Mouse (Mus musculus) urinary bladder, postnatal 14 days (tissue): ENCODE measurements around the gene Tmc4.
A peak's percentile ranks its signal among the peaks of the same experiment; 100 is the strongest.

ENCODE experiments used
- DNase-seq: peaks from one replicate; pipeline ENCODE4 v3.0.0; 2021; ENCODE audit warnings: low spot score

Tmc4 gene

DNA sequence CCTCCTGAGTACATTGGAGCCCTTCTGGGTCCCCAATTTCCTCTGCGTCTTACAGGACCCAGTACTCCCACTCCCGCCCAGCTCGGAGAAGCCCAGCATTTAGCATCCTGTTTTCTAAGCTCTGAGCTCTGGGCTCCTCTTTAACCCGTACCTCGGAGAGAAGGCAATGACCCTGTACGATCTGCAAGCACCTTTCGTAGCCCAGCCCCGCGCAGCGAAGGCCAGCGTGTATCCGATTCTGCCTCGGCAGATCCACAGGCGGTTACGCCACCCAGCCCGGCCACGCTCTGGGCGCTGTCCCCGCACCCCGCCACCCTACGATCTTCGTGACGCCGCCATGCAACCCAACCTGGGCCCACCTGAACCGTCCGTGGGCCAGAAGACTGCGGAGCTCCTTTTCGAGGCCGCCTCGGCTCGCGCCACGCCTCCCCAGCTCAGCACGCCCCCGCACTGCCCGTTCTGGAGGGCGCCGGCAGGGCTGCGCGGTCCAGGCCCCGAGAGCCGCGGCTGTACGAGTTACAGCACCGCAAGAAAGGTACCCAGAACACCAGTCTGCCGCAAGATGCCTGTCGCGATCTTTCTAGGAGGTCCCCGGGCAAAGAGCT lies 15.1 kb upstream of the Tmc4 start, which contains the start of gene Tsen34:
TSS of gene Tsen34 (plus strand) at position 482 of the 605 bp plus-strand sequence.
- DNase-seq: no peak

DNA sequence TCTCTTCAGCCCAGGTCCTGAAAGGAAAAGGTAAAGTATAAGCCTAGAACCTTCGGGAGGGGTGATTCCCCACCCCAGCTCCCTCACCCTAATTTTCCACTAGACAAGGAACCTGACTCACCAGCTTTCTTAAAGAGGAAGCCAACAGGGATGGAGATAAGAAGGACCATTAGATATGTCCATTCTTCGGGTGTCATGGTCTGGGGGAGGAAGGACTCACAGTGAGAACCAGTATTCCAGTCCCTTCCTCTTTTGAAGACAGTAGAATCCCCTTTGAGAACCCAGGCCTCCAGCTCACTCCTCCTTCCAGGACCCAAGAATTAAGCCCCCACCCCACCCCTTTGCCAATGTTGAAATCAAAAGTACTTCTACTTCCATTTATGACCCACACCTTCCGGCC lies 14.6 kb upstream of the Tmc4 start:
- no peak for DNase-seq

DNA sequence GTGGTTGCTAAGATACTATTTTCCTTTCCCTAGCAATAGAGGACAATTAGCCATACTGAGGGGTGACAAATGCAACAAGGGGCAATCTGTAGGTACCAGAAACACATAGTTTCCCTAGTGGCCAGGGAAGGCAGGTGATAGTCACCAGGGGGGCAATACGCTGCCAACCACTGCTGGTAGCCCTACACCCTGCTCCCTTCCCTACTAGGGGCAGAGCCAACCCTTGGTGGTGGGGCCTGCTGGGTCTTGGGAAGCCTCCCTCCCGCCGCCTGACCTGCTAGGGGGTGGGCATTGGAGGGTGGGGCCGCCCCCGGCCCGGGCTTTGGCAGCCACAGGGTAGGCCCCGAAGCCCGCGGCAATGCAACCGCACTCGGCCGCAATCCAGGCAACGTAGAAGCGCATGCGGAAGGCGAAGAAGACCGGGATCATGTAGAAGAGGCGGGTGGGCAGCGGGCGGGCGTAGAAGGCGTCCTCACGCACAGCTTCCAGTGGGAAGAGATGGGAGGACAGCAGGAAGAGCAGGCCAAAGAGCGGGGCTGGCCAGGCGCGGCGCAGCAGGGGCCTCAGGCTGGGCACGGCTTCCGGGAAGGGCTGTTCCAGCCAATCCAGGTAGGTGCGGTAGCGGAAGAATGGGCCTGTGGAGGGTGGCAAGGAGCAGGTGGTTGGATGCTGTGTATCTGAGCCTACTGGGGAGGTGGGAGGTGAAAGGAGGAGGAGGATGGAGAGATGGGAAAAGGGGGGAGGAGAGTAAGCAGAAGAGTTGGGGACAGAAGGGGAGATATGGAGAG lies 8.2 kb upstream of the Tmc4 start:
- no peak for DNase-seq

DNA sequence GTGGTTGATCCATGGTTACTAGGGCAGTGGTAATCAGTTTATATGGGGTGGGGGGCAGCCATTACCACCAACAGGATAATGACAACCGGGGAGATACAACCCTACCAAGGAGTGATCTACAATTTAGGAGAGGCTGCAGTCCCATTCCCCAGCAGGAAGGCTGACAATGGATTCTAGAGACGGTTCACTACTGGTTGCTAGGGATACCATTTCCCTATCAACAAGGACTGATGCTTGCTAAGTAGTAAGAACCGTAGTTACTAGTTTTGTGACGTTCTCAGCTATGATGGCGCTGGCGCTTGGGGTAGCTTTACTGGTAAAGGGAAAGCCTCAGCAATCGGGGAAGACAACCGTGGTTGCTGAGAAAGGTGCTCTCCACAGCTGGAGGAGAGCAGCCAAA lies 7.3 kb upstream of the Tmc4 start:
- DNase-seq: no peak

GRCm38 (mm10) chr7:3683908-3684550 lies 6.7 kb upstream of the Tmc4 start:
- DNase-seq: no peak

GRCm38 (mm10) chr7:3676371-3676770 lies 982 bp downstream of the Tmc4 start:
- DNase-seq: no peak

GRCm38 (mm10) chr7:3675228-3675548 lies 2.2 kb downstream of the Tmc4 start:
- DNase-seq: no peak

DNA sequence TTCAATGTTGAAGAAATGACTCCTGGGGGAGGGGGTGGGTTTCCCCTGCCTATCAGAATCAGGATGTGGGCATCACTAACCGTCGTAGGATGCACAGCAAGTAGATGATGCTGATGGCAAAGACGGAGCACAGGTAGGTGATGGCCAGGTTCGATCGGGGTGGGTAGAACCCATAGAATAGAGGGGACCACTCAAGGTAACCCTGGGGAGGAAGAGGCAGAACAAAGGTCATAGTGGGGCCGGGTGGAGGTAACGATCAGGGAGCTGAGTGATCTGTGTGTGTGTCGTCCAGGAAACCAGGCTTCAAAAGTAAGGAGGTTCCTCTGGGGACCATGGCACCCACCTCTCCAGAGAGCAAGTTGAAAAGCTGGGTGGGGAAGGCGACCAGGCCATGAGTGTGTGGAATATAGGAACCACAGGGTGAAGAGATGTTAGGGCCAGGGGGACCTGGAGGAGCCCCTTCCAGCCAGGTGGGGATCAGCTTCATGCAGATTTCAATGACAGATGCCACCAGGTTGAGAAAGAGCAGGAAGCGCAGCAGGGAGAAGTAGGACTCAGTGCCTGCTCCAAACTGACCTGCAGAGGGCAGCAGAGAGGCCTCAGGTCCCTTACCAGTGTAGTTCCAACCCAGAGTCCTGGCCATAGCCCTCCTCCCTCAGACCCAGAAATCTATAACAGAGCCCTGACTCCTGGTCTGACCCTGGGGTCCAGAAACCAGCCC lies 2.7 kb downstream of the Tmc4 start:
- peak; percentile 91 for DNase-seq

DNA sequence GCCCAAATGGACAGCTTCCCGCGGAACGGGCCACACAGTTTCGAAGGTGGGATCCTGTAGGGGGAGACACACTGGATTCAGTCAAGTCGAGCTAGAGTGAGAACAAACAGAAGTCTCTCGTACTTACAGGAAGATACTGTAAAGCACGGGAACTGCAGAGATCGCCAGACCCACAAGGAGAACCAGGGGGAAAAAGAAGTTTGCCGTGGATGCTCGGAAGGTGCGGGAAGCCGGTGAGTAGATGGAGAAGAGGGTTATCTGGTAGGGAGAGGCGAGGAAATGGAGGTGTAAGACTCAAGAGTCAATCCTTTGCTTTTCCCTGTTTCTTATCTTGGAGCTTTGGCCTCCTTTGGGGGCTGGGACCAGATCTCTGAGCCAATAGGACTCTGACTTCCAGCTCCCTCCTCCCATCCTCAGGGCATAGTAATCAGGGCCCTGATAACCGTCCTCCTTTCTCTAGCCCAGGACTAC lies 10.4 kb downstream of the Tmc4 start:
- DNase-seq: no peak

- peak; percentile 97 for DNase-seq
These were observed 11.9 kb downstream of the Tmc4 start, which contains the start of gene Leng1 for GRCm38 (mm10) chr7:3665215-3666114. TSS of gene Leng1 (minus strand) at chr7:3665840.

GRCm38 (mm10) chr7:3664524-3665214 lies 12.7 kb downstream of the Tmc4 start:
- DNase-seq: no peak

- no peak for DNase-seq
These were observed 18.8 kb downstream of the Tmc4 start for GRCm38 (mm10) chr7:3658578-3658977.

GRCm38 (mm10) chr7:3656966-3657365 lies 20.4 kb downstream of the Tmc4 start:
- DNase-seq: no peak

DNA sequence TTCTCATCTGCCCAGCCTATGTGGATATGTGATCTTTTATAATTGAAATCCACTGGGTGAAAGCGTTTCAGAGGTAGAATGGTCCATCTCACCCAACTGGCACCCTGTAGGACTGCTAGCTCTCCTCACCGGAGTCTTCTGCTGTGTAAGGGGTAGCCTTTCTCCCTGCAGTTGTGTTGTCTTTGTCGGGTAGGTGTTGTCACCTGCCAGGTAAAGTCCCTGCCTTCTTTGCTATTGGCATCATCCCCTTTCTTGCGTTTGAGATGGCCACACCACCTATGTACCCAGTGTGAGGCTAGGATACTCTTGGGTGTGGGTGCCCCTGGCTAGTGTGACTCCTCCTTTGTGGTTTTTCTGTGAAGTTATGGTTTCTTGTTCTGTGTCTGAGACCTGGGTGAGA lies 30.7 kb downstream of the Tmc4 start:
- DNase-seq: no peak

DNA sequence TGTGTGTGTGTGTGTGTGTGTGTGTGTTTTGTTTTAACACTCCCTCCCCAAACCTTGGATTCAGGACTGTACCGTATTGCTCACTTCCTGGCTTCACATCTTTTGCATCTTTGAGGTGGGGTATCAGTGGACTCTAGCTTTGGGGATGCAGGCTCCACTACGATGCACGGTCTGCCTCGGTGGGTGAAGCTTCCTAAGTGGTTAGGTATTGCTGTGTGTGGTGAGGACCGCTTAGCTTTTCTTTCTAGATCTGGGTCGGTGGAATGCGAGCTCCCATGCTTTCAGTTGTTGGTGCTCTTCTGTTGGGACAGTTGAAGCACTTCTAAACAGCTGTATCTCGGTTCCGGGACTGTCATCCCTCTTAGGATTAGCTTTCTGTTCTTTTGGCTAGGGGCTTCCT lies 31.2 kb downstream of the Tmc4 start:
- no peak for DNase-seq

GRCm38 (mm10) chr7:3645488-3646025 lies 31.8 kb downstream of the Tmc4 start:
- no peak for DNase-seq

DNA sequence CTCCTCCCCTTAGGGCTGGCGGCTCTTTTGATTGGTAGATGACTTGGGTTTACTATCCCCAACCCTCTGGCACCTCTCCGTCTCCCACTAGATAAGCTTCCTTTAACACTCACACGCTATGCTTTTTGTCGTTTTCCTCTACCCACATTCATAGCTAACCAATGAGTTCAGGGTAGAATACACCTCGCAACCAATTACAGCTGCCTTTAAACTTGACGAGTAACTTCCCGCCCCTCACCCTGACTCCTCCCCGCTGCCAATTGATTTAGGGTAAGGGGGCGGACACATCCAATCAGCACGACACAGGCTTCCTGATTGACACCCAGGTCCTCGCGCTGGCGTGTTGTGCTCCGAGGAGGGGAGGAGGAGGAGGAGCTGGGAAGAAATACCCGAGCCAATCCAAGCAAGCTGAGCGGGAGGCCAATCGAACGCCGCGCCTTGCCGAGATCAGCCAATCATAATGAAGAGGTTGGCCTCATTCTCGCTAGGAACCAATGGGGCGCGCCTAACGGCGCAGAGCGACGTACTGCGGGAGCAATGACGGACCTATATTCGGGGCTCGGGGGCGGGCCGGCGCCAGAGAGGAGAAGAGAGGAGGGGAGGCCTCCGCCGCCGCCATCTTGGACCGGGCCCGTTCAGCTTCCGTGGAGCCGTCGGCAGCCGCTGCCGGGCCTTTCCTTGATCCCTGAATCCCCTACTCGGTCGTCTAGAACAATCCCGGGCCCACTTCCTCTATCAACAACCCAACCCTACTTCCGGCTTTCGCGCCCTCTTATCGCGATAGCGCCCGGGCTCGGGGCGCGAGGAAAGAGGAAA lies 32.5 kb downstream of the Tmc4 start, which contains the start of gene Cnot3:
TSS of gene Cnot3 (plus strand) at position 597 of the 816 bp plus-strand sequence.
- DNase-seq: peak; percentile 97

DNA sequence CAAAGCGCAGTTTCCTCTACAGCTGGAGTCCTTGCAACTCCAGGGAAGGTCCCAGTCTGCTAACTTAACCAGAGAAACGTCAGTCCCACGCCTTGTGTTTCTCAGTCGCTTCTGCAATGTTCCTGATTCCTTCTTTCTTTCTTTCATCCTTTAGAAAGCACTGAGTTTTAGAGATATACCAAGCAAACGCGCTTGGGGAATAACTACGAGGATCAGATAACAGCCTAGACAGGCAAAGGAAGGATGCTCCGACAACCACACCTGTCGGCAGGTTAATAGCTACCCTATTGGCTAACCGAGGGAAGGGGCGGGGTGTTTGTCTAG lies 33.0 kb downstream of the Tmc4 start:
- peak; percentile 92 for DNase-seq

- no peak for DNase-seq
These were observed 33.5 kb downstream of the Tmc4 start for GRCm38 (mm10) chr7:3643843-3644242.

- DNase-seq: no peak
These were observed 33.9 kb downstream of the Tmc4 start for GRCm38 (mm10) chr7:3643412-3643811.
